18 mouse cellular contexts compared by ENCODE assay signal in genomic region chr3:122628956-122629355, GRCm38 (mm10). TPM values are rescaled to one million over a fixed set of nuclear protein-coding genes. Genes with fewer than 3 reads are reported as not detected.
DNase-seq lines count a peak whose midpoint lies in the region; ATAC-seq and TF ChIP-seq lines count a peak whose summit lies in the region.
"Had no signal": no experiment of that assay in that cellular context is flagged by ENCODE, and none has a peak within 500 bp of the region (broad histone marks: within the 10 kb centered on the region; RNA-seq: fewer than 3 reads in every experiment).

No protein-coding gene starts in this region.

- H3K27me3 ChIP-seq in kidney, adult 2 months (replicated peaks; ENCODE audit: control insufficient read depth, insufficient read depth, low read length) = no peaks in the 10 kb centered on the region
- H3K27me3 ChIP-seq in liver, embryonic 12.5 days (replicated peaks) = no peaks in the 10 kb centered on the region
- H3K27me3 ChIP-seq: forebrain, embryonic 15.5 days; hindbrain, embryonic 15.5 days; midbrain, embryonic 15.5 days had no signal

- TF ChIP-seq POLR2A in kidney, adult 2 months (IDR thresholded peaks at IDR 0.05; ENCODE audit: low read depth, low read length) = no peak

- DNase-seq in kidney, adult 2 months = no peak
- DNase-seq in kidney, adult 8-10 months = no peak
- DNase-seq in retina, postnatal 1 day = peak; percentile 65
- DNase-seq in retina, embryonic 14.5 days (ENCODE audit: low spot score) = no peak
- no peak for DNase-seq in embryo, embryonic 11 days
- DNase-seq in adrenal gland, postnatal 4 days (ENCODE audit: low spot score in 2 of 2) = no peak
- DNase-seq: adrenal gland, adult 8-10 months; cerebellum, adult 18-20 months; cerebellum, postnatal 36 days; left cerebral cortex, postnatal 4 days; thymus, adult 2 months had no signal

- peak overlapping the region; percentile 85 for H3K27ac ChIP-seq in kidney, adult 2 months (ENCODE audit: insufficient read depth, low read depth, low read length)
- no peak overlapping the region for H3K27ac ChIP-seq in liver, embryonic 12.5 days
- H3K27ac ChIP-seq: forebrain, embryonic 15.5 days; hindbrain, embryonic 15.5 days; layer of hippocampus, adult 2 months; midbrain, embryonic 15.5 days had no signal

- H3K9ac ChIP-seq in liver, embryonic 12.5 days = no peak overlapping the region
- H3K9ac ChIP-seq: forebrain, embryonic 15.5 days; hindbrain, embryonic 15.5 days; lung, embryonic 14.5 days; midbrain, embryonic 15.5 days had no signal

- peak overlapping the region; percentile 62 for H3K4me2 ChIP-seq in liver, embryonic 12.5 days
- H3K4me2 ChIP-seq: forebrain, embryonic 15.5 days had no signal

- no peaks in the 10 kb centered on the region for H3K9me3 ChIP-seq in liver, embryonic 12.5 days (replicated peaks)
- H3K9me3 ChIP-seq: forebrain, embryonic 15.5 days; hindbrain, embryonic 15.5 days; midbrain, embryonic 15.5 days had no signal

- H3K36me3 ChIP-seq in kidney, adult 2 months (ENCODE audit: control insufficient read depth, insufficient read depth, low read length) = no peaks in the 10 kb centered on the region
- no peaks in the 10 kb centered on the region for H3K36me3 ChIP-seq in liver, embryonic 12.5 days
- H3K36me3 ChIP-seq: forebrain, embryonic 15.5 days; hindbrain, embryonic 15.5 days; midbrain, embryonic 15.5 days had no signal

- H3K4me3 ChIP-seq in kidney, adult 2 months (ENCODE audit: insufficient read depth, low read depth, low read length) = no peak overlapping the region
- H3K4me3 ChIP-seq in liver, embryonic 12.5 days = no peak overlapping the region
- H3K4me3 ChIP-seq: forebrain, embryonic 15.5 days; hindbrain, embryonic 15.5 days; layer of hippocampus, adult 2 months; midbrain, embryonic 15.5 days had no signal

- 31% methylated on average over 3 of the region's 3 CpGs for WGBS in kidney, adult 2 months
- WGBS in liver, embryonic 12.5 days (ENCODE audit: insufficient replicate concordance) = 44% methylated on average over 3 of the region's 3 CpGs

- no peak for ATAC-seq in liver, embryonic 12.5 days
- ATAC-seq: forebrain, embryonic 15.5 days; midbrain, embryonic 15.5 days had no signal

- peaks cover 27% of the 10 kb centered on the region for H3K4me1 ChIP-seq in kidney, adult 2 months (ENCODE audit: control insufficient read depth, insufficient read depth, low read length)
- peaks cover 14% of the 10 kb centered on the region for H3K4me1 ChIP-seq in liver, embryonic 12.5 days
- H3K4me1 ChIP-seq: forebrain, embryonic 15.5 days; hindbrain, embryonic 15.5 days; midbrain, embryonic 15.5 days had no signal

- TF ChIP-seq CTCF in kidney, adult 2 months (conservative IDR thresholded peaks at IDR 0.05; ENCODE audit: insufficient read depth, insufficient read length, low read depth, low read length) = no peak

RNA-seq across cellular contexts. Expression of gene Fnbp1l, which starts 9.4 kb away (rescaled TPM):
- polyA plus RNA-seq in kidney, adult 2 months (2012; rRNA removed) = 18.5 and 23.0 TPM in 2 replicates
- 7.2 TPM in 2 replicates for polyA plus RNA-seq in liver, embryonic 12.5 days (2016; fragmentation: Nextera tagmentation; extraction: Ambion mirVana)
- 10 to 100 TPM; 36.1 to 47.9 TPM for total RNA-seq in adrenal gland, postnatal 4 days (2021)
- polyA plus RNA-seq: erythroblast, embryonic 14.5 days had no signal
